Mouse (Mus musculus): Measurements from ENCODE around the gene Mex3a.

DNA sequence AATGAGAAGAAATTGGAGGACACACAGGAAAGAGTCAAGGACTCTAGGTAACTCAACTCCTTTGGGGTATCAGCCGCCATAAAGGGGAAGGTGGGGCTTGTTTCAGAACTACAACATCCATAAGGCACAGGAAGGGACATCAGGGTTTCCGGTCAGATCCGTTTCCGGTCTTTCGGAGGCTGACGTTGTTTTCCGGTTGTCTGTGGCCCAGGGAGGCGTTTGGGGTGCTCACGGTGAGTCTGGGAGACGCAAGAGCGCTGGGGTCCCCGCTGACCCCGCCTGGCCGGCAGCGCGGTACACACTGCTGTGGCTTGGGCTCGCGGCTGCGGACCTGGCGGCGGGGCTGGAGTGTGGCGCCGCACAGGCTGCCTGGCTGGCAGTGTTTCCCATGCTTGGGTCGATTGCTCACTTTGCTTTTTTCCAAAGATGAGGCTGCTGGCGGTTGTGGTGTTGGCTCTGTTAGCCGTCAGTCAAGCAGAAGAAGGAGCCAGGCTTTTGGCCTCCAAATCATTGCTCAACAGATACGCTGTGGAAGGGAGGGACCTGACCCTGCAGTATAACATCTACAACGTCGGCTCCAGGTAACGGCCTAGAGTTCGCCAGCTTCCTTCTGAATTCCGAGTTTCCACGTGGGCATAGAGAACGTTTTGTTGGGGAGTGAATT, 47.4 kb downstream of the Mex3a start:
- TF ChIP-seq CTCF (conservative IDR thresholded peaks at IDR 0.05; ENCODE audit: low read length) (no peak), POU5F1 (IDR thresholded peaks at IDR 0.05; ENCODE audit: borderline replicate concordance, low read length) (no peak), NANOG (IDR thresholded peaks at IDR 0.05; ENCODE audit: borderline replicate concordance, low read length) (no peak)
